Mouse (Mus musculus) kidney, embryonic 16.5 days (tissue): ENCODE results near the gene Steap3. TPM values are rescaled to one million over a fixed set of nuclear protein-coding genes. Genes with fewer than 3 reads are reported as not detected.
"Not testable (repeated sequence)": the region's sequence is repeated elsewhere in the genome, so short reads cannot be mapped to it uniquely, and the experiment has no call there.

Experiments
- ATAC-seq: fragments of 200-750 bp; cut with Nextera tagmentation; 2 replicates; pipeline ENCODE4 v1.8.0; 2017; ENCODE audit warnings: moderate TSS enrichment; ENCODE audit not compliant: low FRiP score, low TSS enrichment
- H3K27ac ChIP-seq: fragments of 300-500 bp; sonication (generic); 2 replicates; pipeline ENCODE4 v1.5.1; 2014; ENCODE audit warnings: low read length
- H3K27me3 ChIP-seq: fragments of 300-500 bp; sonication (generic); 2 replicates; pipeline ENCODE4 v1.6.1; 2014; ENCODE audit warnings: low read length, control low read depth, mixed read lengths; ENCODE audit not compliant: insufficient read depth
- H3K36me3 ChIP-seq: fragments of 300-500 bp; sonication (generic); 2 replicates; pipeline ENCODE4 v1.6.1; 2014; ENCODE audit warnings: low read length, control low read depth, mixed read lengths; ENCODE audit not compliant: insufficient read depth
- H3K4me1 ChIP-seq: fragments of 300-500 bp; sonication (generic); 2 replicates; pipeline ENCODE4 v1.6.1; 2014; ENCODE audit warnings: low read length, control low read depth, mixed read lengths; ENCODE audit not compliant: insufficient read depth
- H3K4me2 ChIP-seq: fragments of 300-500 bp; sonication (generic); replicated peaks from 2 replicates; pipeline ENCODE4 v1.6.1; 2014; ENCODE audit warnings: low read depth, low read length
- H3K4me3 ChIP-seq: fragments of 300-500 bp; sonication (generic); 2 replicates; pipeline ENCODE4 v1.5.1; 2014; ENCODE audit warnings: mild to moderate bottlenecking, low read length
- H3K9ac ChIP-seq: fragments of 300-500 bp; sonication (generic); replicated peaks from 2 replicates; pipeline ENCODE4 v1.6.1; 2014; ENCODE audit warnings: low read length
- H3K9me3 ChIP-seq: fragments of 300-500 bp; sonication (generic); 2 replicates; pipeline ENCODE4 v1.6.1; 2016; ENCODE audit warnings: low read length, control low read depth
- WGBS: fragments of 180-500 bp; shearing (Covaris S2); extraction: QIAGEN DNeasy Blood & Tissue Kit; methylation state at CpG from one replicate; pipeline ENCODE4 v1.1.7; 2014; 5-methylcytosine and 5-hydroxymethylcytosine counted together
- polyA plus RNA-seq: library from polyadenylated mRNA; unstranded; fragments of >200 nt; fragmentation: Nextera tagmentation; extraction: Ambion mirVana; gene quantifications from 2 replicates; pipeline ENCODE4 v1.2.1, GENCODE M21; 2015

Steap3 gene
- polyA plus RNA-seq = 2.8 and 4.0 TPM in 2 replicates

- Histone ChIP-seq H3K27ac (no peak within 1 kb of the TSS), H3K36me3 (no peaks in the 10 kb centered on the region), H3K4me1 (no peaks in the 10 kb centered on the region), H3K27me3 (no peaks in the 10 kb centered on the region), H3K9ac (no peak within 1 kb of the TSS), H3K4me3 (no peak within 1 kb of the TSS), H3K9me3 (peaks cover 4% of the 10 kb centered on the region; the same call in 1 of the 2 replicates), H3K4me2 (no peak within 1 kb of the TSS)
- ATAC-seq = no peak
- WGBS = 90% methylated on average over 5 of the region's 5 CpGs
Measured at GRCm38 (mm10) chr1:120272605-120273004, at the start of gene Steap3. Gene Steap3, minus strand, starts transcription at chr1:120272705.

- WGBS = 85% methylated on average over 16 of the region's 16 CpGs
- H3K36me3 ChIP-seq = no peaks in the 10 kb centered on the region
- ATAC-seq = no peak
- no peak overlapping the region for H3K4me2 ChIP-seq
- no peaks in the 10 kb centered on the region for H3K9me3 ChIP-seq
- no peak overlapping the region for H3K9ac ChIP-seq
- H3K27me3 ChIP-seq = no peaks in the 10 kb centered on the region
- no peak overlapping the region for H3K27ac ChIP-seq
- no peaks in the 10 kb centered on the region for H3K4me1 ChIP-seq
- H3K4me3 ChIP-seq = no peak overlapping the region
Measured at GRCm38 (mm10) chr1:120321270-120322021, 48.9 kb upstream of the Steap3 start.

DNA sequence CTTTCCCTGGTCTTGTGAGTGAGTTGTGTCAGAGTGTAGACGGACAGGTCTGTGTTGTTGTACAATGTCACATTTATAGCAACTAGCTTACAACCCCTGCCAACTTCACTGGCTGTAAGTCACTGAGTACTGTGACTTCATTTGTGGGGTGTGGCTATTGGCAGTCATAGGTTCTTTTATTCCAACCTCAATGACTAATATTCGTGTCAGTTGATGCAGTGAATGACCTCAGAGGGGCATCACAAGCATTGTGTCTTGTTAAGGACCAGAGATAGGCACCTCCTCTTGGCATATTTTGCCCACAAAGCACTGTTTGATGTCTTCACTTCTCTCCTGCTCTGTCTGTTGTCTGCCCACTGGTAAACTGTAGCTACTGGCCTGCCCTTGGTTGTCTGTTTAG, 33.3 kb upstream of the Steap3 start:
- no peak overlapping the region for H3K27ac ChIP-seq
- no peaks in the 10 kb centered on the region for H3K9me3 ChIP-seq
- no peaks in the 10 kb centered on the region for H3K27me3 ChIP-seq
- H3K4me3 ChIP-seq = no peak overlapping the region
- no peak overlapping the region for H3K4me2 ChIP-seq
- 67% methylated on average over 2 of the region's 2 CpGs for WGBS
- ATAC-seq = no peak
- H3K9ac ChIP-seq = no peak overlapping the region
- H3K4me1 ChIP-seq = no peaks in the 10 kb centered on the region
- no peaks in the 10 kb centered on the region for H3K36me3 ChIP-seq

- ATAC-seq = no peak
- Histone ChIP-seq H3K4me1 (no peaks in the 10 kb centered on the region), H3K4me2 (no peak overlapping the region), H3K36me3 (no peaks in the 10 kb centered on the region), H3K27ac (no peak overlapping the region), H3K4me3 (no peak overlapping the region), H3K9ac (no peak overlapping the region), H3K9me3 (no peaks in the 10 kb centered on the region), H3K27me3 (no peaks in the 10 kb centered on the region)
- WGBS = 91% methylated on average over 2 of the region's 2 CpGs
Measured at GRCm38 (mm10) chr1:120296936-120297335, 24.4 kb upstream of the Steap3 start.

GRCm38 (mm10) chr1:120293803-120294202, 21.3 kb upstream of the Steap3 start:
- Histone ChIP-seq H3K36me3 (no peaks in the 10 kb centered on the region), H3K9me3 (no peaks in the 10 kb centered on the region), H3K27me3 (no peaks in the 10 kb centered on the region), H3K9ac (no peak overlapping the region), H3K4me3 (no peak overlapping the region), H3K27ac (no peak overlapping the region), H3K4me1 (no peaks in the 10 kb centered on the region), H3K4me2 (no peak overlapping the region)
- 65% methylated on average over 1 of the region's 1 CpGs for WGBS
- ATAC-seq = no peak

DNA sequence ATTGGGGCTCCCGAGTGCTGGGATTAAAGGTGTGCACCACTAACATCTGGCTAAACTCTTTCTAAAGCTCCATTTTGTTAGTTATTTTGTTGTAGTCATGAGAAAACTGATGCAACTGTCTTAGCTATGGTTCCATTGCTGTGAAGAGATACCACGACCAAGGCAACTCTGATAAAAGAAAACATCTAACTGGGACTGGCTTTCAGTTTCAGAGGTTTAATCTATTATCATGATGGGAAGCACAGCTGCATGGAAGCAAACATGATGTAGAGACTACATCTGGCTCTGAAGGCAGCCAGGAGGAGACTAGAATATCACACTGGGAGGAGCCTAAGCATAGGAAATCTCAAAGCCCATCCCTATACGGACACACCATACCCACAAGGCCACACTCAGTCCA, 19.2 kb upstream of the Steap3 start:
- Histone ChIP-seq H3K4me1 (no peaks in the 10 kb centered on the region), H3K9me3 (no peaks in the 10 kb centered on the region), H3K4me3 (no peak overlapping the region), H3K4me2 (no peak overlapping the region), H3K9ac (no peak overlapping the region), H3K36me3 (no peaks in the 10 kb centered on the region), H3K27me3 (no peaks in the 10 kb centered on the region), H3K27ac (no peak overlapping the region)
- WGBS = 81% methylated on average over 3 of the region's 3 CpGs
- no peak for ATAC-seq

GRCm38 (mm10) chr1:120289843-120290242, 17.3 kb upstream of the Steap3 start:
- no peaks in the 10 kb centered on the region for H3K36me3 ChIP-seq
- no peak overlapping the region for H3K9ac ChIP-seq
- no peak overlapping the region for H3K4me3 ChIP-seq
- H3K9me3 ChIP-seq = no peaks in the 10 kb centered on the region
- H3K27ac ChIP-seq = no peak overlapping the region
- no peaks in the 10 kb centered on the region for H3K4me1 ChIP-seq
- no peaks in the 10 kb centered on the region for H3K27me3 ChIP-seq
- 63% methylated on average over 2 of the region's 2 CpGs for WGBS
- no peak for ATAC-seq
- no peak overlapping the region for H3K4me2 ChIP-seq

GRCm38 (mm10) chr1:120287679-120288078, 15.2 kb upstream of the Steap3 start:
- Histone ChIP-seq H3K9me3 (no peaks in the 10 kb centered on the region), H3K27me3 (no peaks in the 10 kb centered on the region), H3K4me2 (no peak overlapping the region), H3K27ac (no peak overlapping the region), H3K4me3 (no peak overlapping the region), H3K4me1 (no peaks in the 10 kb centered on the region), H3K36me3 (no peaks in the 10 kb centered on the region), H3K9ac (no peak overlapping the region)
- 23% methylated on average over 4 of the region's 4 CpGs for WGBS
- ATAC-seq = no peak

DNA sequence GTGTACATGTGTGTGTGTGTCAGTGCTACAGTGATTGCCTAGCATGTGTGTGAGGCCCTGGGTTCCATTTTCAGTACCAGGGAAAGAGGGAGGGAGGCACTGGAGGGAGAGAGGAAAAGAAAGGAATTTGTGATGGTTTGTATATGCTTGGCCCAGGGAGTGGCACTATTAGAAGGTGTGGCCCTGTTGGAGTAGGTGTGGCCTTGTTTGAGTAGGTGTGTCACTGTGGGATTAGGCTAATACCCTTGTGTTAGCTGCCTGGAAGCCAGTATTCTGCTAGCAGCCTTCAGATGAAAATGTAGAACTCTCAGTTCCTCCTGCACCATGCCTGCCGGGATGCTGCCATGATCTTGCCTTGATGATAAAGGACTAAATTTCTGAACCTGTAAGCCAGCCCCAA, 3.6 kb upstream of the Steap3 start:
- H3K27me3 ChIP-seq, ATAC-seq, H3K36me3 ChIP-seq: not testable (repeated sequence)

DNA sequence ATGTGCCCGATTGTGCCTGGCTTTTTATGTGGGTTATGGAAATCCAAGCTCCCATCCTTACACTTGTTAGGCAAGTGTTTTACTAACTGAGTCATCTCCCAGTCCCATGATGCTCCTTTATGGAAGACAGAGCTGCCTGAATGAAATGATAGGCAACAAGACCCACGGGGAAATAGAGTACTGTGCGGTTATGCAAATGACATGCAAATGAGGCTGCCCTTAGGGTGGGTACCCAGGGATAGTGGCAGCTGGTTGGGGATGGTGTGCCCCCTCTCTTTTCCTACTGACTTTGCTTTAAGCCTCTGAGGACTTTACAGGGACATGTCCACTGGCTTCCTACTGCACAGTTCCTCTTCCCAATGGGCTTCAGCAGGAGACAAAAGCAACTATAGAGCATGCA, 2.7 kb upstream of the Steap3 start:
- Histone ChIP-seq H3K27me3 (no peaks in the 10 kb centered on the region), H3K4me3 (no peak overlapping the region), H3K27ac (no peak overlapping the region), H3K4me1 (no peaks in the 10 kb centered on the region), H3K36me3 (no peaks in the 10 kb centered on the region), H3K9me3 (peaks cover 4% of the 10 kb centered on the region; the same call in 1 of the 2 replicates), H3K4me2 (no peak overlapping the region), H3K9ac (no peak overlapping the region)
- no peak for ATAC-seq
- WGBS = 85% methylated on average over 3 of the region's 3 CpGs

More for the DNA sequence above, 3.6 kb upstream of the Steap3 start:
- not testable (repeated sequence) for H3K9me3 ChIP-seq, H3K4me1 ChIP-seq, H3K9ac ChIP-seq, H3K4me3 ChIP-seq, H3K27ac ChIP-seq, H3K4me2 ChIP-seq
- 86% methylated on average over 1 of the region's 1 CpGs for WGBS
